Mouse (Mus musculus): ENCODE results near the gene Cyb5r3. TPM values are rescaled to one million over a fixed set of nuclear protein-coding genes. Genes with fewer than 3 reads are reported as not detected.
"Not testable (repeated sequence)": the region's sequence is repeated elsewhere in the genome, so short reads cannot be mapped to it uniquely, and the experiment has no call there.

Gene Cyb5r3
- polyA plus RNA-seq, 1 experiment from 2014 or later, result 155 TPM

DNA sequence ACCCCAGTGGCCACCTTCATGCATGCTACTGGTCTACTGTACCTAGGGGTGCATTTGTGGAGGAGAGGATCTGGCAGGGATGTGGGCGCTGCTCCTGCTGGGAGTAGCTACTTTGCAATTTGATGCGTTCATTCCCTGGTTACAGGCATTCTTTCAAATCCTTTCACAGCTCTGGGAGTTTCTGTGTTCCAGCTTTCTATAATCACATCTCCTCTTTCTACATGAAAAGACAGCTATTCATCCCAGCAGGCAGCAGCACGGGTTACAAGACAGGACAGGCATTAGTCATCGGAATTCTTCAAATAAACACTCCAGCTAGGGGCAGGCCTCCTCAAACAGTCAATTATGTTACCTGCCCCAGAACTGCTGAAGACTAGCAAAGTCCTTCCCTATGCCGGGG, 29.5 kb downstream of the Cyb5r3 start:
- H3K9ac ChIP-seq, result no peak overlapping the region
- peaks cover 24% of the 10 kb centered on the region for H3K36me3 ChIP-seq
- no peak overlapping the region for H3K27ac ChIP-seq

DNA sequence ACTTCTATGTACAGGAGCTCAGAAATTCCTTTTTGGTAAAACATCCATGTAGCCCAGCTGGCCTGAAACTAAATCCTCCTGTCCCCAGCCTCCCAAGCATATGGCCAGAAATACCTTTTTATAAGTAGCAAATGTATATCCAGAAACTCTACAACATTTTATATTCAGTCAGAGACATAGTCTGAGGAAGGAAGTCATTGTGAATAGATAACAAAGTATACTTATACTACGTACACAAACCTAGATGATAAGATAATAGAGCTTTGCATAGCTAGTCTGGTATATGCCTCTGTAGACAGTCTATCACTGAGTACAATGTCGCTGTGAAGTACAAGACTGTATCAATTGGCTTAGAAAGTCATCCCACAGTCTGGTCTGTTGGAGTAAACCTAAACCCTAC, 36.7 kb downstream of the Cyb5r3 start:
- 73% methylated on average over 2 of the region's 2 CpGs for WGBS
- no peak overlapping the region for H3K4me3 ChIP-seq
- no peak for ATAC-seq (ENCODE audit: borderline replicate concordance, extremely low read depth, low FRiP score, low TSS enrichment)
- no peak overlapping the region for H3K27ac ChIP-seq
- peaks cover 76% of the 10 kb centered on the region for H3K36me3 ChIP-seq
- H3K27me3 ChIP-seq, result no peaks in the 10 kb centered on the region
- H3K4me1 ChIP-seq, result no peaks in the 10 kb centered on the region
- H3K9ac ChIP-seq, result no peak overlapping the region
- no peaks in the 10 kb centered on the region for H3K9me3 ChIP-seq
- no peak overlapping the region for H3K4me2 ChIP-seq

More for the DNA sequence above, 29.5 kb downstream of the Cyb5r3 start:
- H3K4me1 ChIP-seq, result peaks cover 15% of the 10 kb centered on the region
- H3K4me2 ChIP-seq, result no peak overlapping the region
- no peaks in the 10 kb centered on the region for H3K27me3 ChIP-seq
- no peak overlapping the region for H3K4me3 ChIP-seq
- no peaks in the 10 kb centered on the region for H3K9me3 ChIP-seq
- WGBS, result 14% methylated on average over 5 of the region's 5 CpGs
- ATAC-seq (ENCODE audit: borderline replicate concordance, extremely low read depth, low FRiP score, low TSS enrichment), result no peak

DNA sequence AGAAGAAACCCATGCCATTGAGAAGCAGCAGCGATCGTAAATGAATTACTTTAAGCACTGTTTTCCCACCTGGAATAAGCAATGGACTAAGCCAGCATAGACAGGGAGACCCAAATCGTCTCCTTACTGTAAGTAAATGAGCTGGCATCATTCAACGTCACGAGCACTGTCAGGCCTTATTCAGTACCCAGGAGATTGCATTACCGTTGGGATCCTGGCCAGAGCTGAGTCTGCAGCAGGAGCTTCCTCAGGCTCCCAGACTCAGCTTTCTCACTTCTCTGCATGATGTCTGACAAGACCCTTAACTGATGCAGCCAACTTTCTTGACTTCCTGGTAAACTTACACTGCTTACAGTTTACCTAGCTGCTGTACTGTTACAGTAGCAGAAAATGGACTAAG, 37.7 kb downstream of the Cyb5r3 start:
- peaks cover 86% of the 10 kb centered on the region for H3K36me3 ChIP-seq
- no peaks in the 10 kb centered on the region for H3K9me3 ChIP-seq
- no peak overlapping the region for H3K27ac ChIP-seq
- no peaks in the 10 kb centered on the region for H3K4me1 ChIP-seq
- ATAC-seq (ENCODE audit: borderline replicate concordance, extremely low read depth, low FRiP score, low TSS enrichment), result no peak
- 84% methylated on average over 6 of the region's 6 CpGs for WGBS
- no peak overlapping the region for H3K9ac ChIP-seq
- H3K27me3 ChIP-seq, result no peaks in the 10 kb centered on the region
- no peak overlapping the region for H3K4me3 ChIP-seq
- no peak overlapping the region for H3K4me2 ChIP-seq

DNA sequence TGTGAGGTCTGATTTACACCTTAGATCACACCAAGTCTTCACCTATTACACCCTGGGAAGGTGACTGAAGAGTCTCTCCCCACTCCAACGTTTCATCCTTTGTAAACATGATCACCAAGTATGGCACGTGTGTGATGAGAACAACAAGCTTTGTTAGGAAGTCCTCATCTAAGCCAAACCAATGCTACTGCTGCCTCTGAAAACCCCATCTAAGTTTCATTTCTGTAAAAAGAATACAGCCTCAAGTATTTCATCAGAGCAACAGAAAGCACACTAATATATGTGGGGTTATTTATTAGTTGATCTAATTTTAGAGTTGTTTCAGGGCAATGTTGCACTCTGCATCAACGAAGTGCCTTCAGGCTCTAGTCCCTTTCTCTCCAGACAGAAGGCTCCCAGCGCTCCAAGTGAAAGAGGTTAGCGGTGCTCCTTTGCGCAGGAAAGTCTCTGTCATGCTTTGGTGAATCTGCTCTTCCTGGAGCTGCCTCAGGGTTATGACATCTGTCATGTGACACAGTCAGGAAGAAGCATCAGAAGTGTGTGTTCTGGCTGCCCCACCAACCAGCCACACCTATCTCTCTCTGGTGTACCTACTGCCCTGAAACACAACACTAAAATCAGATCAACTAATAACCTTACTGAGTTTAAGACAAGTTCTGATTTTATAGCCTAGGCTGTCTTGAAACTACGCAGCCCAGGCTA, 42.7 kb downstream of the Cyb5r3 start:
- Histone ChIP-seq H3K27ac (no peak overlapping the region), H3K27me3 (no peaks in the 10 kb centered on the region)
- ATAC-seq (ENCODE audit: borderline replicate concordance, extremely low read depth, low FRiP score, low TSS enrichment), result no peak

DNA sequence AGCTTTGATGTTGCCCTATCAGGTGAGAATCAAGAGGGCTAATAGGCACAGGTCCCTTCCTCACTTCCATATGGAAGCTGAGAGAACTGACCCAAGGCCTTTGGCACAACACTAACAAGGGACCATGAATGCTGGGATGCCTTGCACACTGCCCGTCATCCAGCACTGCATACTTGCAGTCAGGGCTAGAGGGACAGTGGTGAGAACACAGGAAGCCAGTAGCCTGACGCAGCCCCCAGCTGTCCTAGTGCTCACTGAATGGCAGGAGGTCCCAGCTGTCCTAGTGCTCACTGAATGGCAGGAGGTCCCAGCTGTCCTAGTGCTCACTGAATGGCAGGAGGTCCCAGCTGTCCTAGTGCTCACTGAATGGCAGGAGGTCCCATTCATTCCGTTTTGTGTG, 45.4 kb downstream of the Cyb5r3 start:
- peaks cover 69% of the 10 kb centered on the region for H3K36me3 ChIP-seq
- H3K4me3 ChIP-seq; ATAC-seq (ENCODE audit: borderline replicate concordance, extremely low read depth, low FRiP score, low TSS enrichment); H3K4me1 ChIP-seq; H3K9me3 ChIP-seq; H3K4me2 ChIP-seq; H3K9ac ChIP-seq; H3K27me3 ChIP-seq; H3K27ac ChIP-seq: not testable (repeated sequence)
- 71% methylated on average over 3 of the region's 3 CpGs for WGBS

More for the DNA sequence above, 42.7 kb downstream of the Cyb5r3 start:
- H3K9me3 ChIP-seq, result no peaks in the 10 kb centered on the region
- no peak overlapping the region for H3K9ac ChIP-seq
- H3K4me1 ChIP-seq, result no peaks in the 10 kb centered on the region
- no peak overlapping the region for H3K4me2 ChIP-seq
- WGBS, result 89% methylated on average over 7 of the region's 7 CpGs
- no peak overlapping the region for H3K4me3 ChIP-seq
- H3K36me3 ChIP-seq, result peaks cover 96% of the 10 kb centered on the region

DNA sequence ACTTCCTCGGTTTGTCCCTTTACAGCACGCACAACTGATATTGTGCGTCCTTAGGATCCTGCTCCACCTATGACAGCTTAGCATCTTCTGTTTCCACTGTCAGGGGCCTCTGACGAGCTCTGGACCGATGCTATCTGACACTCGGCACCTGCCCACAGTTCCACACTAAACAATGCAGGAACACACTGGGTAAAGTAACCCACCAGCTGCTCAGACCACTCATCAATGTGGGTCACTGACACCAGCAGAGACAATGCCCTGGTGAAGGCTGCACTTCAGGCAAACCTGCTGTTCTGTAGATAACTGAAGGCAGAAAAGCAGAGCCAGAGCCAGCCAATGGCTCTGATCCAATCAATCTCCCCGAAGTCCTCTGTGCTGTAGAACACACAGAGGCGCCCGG, 45.8 kb downstream of the Cyb5r3 start:
- Histone ChIP-seq H3K27me3 (no peaks in the 10 kb centered on the region), H3K4me2 (no peak overlapping the region), H3K27ac (no peak overlapping the region), H3K4me3 (no peak overlapping the region), H3K4me1 (peaks cover 3% of the 10 kb centered on the region), H3K9me3 (no peaks in the 10 kb centered on the region), H3K36me3 (peaks cover 65% of the 10 kb centered on the region), H3K9ac (no peak overlapping the region)
- no peak for ATAC-seq (ENCODE audit: borderline replicate concordance, extremely low read depth, low FRiP score, low TSS enrichment)
- WGBS, result 93% methylated on average over 9 of the region's 9 CpGs

DNA sequence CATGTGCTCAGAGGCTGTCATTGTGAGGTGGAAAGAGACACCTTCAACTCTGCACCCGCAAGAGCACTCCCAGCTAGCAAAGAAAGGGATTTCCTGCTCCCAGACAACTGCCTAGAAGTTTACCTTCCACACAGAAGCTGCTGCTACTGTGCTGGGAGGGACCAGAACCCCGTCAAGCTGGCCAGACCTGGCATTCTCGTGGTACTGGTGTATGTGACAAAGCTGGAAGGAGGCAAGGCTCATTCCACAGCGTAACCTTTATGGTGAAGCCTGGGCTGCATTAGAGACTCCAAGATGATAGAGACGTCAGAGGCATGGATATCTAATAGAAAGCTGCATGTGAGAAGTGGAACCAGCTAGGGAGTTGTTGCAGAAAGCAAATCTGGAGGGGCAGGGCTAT, 47.8 kb downstream of the Cyb5r3 start:
- H3K4me2 ChIP-seq, result no peak overlapping the region
- no peak overlapping the region for H3K4me3 ChIP-seq
- peaks cover 47% of the 10 kb centered on the region for H3K36me3 ChIP-seq
- no peak for ATAC-seq (ENCODE audit: borderline replicate concordance, extremely low read depth, low FRiP score, low TSS enrichment)
- H3K4me1 ChIP-seq, result peaks cover 11% of the 10 kb centered on the region
- WGBS, result 58% methylated on average over 5 of the region's 5 CpGs
- no peaks in the 10 kb centered on the region for H3K27me3 ChIP-seq
- H3K27ac ChIP-seq, result no peak overlapping the region
- H3K9me3 ChIP-seq, result no peaks in the 10 kb centered on the region
- H3K9ac ChIP-seq, result no peak overlapping the region

DNA sequence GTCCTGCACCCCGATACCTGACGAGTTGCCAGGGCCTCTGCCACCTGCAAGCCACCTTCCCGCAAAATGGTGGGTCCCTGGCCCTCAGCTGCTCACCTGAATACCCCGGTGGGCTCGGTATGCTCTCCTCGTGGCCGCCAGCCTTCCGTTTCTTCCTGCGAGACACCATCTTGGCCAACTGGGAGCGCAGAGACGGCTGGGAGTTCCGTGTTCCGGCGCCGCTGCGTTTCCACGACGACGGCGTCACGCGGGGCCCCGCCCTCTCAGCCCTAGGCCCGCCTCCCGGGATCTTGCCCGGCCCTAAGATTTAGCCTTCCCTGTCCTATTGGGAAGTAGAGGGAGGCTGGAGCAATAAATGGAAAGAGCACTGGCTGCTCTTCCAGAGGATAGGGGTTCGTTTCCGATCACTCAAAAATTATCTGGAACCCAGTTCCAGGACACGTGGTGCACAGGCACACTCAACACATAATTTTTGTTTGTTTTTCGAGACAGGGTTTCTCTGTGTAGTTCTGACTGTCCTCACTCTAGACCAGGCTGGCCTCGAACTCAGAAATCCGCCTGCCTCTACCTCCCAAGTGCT, 49.7 kb downstream of the Cyb5r3 start, which contains the start of gene Rrp7a:
Rrp7a (minus strand) TSS at position 236 of the 580 bp plus-strand sequence.
- H3K9ac ChIP-seq, result peak within 1 kb of the TSS; percentile 79
- H3K9me3 ChIP-seq, result no peaks in the 10 kb centered on the region
- H3K4me2 ChIP-seq, result peak within 1 kb of the TSS; percentile 85
- ATAC-seq (ENCODE audit: borderline replicate concordance, extremely low read depth, low FRiP score, low TSS enrichment), result peak; percentile 93
- peaks cover 38% of the 10 kb centered on the region for H3K36me3 ChIP-seq
- WGBS, result 9% methylated on average over 32 of the region's 32 CpGs
- H3K27me3 ChIP-seq, result no peaks in the 10 kb centered on the region
- H3K4me3 ChIP-seq, result peak within 1 kb of the TSS; percentile 97
- H3K4me1 ChIP-seq, result peaks cover 11% of the 10 kb centered on the region
- H3K27ac ChIP-seq, result peak within 1 kb of the TSS; percentile 77

DNA sequence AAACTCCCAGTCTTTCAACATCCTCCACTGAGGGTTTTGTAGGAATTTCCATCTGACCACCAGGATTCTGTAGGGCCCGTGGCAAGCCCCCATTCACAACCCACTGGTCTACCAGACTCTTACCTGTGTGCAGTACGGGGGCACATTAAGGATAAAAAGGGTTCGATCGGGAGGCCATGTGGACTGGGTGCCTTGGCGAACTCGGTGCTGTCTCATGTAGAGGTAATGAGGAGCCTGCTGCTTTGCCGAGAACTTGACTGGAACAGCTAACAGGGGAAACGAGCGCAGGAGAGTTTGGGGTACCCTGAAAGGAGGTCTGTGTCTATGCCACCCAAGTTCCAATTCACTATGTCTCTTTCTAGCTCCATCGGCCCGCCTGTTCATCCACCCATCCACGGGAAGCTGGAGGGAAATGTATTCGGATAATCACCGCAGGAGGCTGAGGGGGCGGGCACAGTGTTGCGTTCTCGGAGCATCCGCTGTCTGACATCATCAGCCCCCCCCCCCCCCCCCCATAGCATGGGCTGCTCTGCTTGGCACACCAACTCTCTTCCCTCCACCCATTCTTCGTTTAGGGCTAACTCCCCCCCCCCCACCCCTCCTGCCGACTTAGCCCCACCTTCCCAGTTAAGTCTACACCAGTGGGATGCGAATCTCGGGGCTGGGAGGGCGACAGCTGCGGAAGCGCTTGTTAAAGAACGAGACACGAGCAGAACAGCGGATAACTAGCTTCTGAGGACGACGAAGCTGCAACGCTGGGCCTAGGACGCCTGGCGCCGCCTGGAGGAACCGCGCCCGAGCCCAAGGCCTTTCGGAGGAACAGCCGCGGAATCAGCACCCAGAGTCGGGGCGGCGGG, 50.5 kb downstream of the Cyb5r3 start:
- no peaks in the 10 kb centered on the region for H3K27me3 ChIP-seq
- peaks cover 11% of the 10 kb centered on the region for H3K4me1 ChIP-seq
- peaks cover 38% of the 10 kb centered on the region for H3K36me3 ChIP-seq
- peak overlapping the region; percentile 85 for H3K4me2 ChIP-seq
- peak; percentile 69 for ATAC-seq (ENCODE audit: borderline replicate concordance, extremely low read depth, low FRiP score, low TSS enrichment)
- peak overlapping the region; percentile 79 for H3K9ac ChIP-seq
- peak overlapping the region; percentile 77 for H3K27ac ChIP-seq
- peak overlapping the region; percentile 97 for H3K4me3 ChIP-seq
- WGBS, result 3% methylated on average over 42 of the region's 43 CpGs
- no peaks in the 10 kb centered on the region for H3K9me3 ChIP-seq

DNA sequence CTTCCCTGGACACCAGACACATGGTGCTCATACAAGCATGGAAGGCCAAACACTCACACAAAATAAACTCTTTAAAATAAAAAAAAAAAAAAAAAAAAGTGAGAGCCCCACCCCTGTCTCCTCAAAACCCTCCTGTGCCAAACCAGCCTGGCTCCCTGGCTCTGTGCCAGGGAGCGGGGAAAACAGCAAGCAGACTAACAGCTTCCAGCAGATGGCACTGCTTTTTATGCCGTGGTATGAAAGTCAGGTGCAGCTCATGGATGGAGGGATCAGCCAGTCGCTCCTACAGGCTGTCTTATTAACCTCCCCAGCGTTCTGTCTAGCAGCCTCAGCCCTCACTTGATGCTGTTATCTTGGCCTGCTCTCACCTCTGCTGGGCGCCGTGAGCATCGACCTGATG, 54.0 kb downstream of the Cyb5r3 start:
- no peak overlapping the region for H3K4me2 ChIP-seq
- no peak overlapping the region for H3K27ac ChIP-seq
- 57% methylated on average over 7 of the region's 7 CpGs for WGBS
- no peak overlapping the region for H3K4me3 ChIP-seq
- ATAC-seq (ENCODE audit: borderline replicate concordance, extremely low read depth, low FRiP score, low TSS enrichment), result no peak
- no peaks in the 10 kb centered on the region for H3K27me3 ChIP-seq
- H3K9ac ChIP-seq, result no peak overlapping the region
- H3K36me3 ChIP-seq, result peaks cover 42% of the 10 kb centered on the region
- peaks cover 11% of the 10 kb centered on the region for H3K4me1 ChIP-seq
- no peaks in the 10 kb centered on the region for H3K9me3 ChIP-seq

DNA sequence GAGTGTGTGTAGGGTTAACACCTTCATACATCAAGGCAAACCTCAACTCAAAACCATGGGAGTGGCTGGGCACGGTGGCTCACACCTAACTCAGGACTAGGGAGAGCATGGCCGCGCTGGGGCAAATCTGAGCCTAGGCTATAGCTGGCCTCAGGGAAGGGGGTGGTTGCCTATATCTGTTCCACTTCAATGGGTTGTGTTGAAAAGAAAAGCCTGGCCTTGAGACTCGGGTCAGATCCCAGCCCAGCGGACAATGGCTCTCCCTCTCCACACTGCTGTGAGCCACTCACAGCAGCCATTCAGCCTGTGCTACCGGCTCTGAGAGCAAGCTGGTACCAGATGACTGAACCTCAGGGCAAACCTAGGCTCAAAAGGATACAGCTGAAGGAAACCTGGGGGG, 57.3 kb downstream of the Cyb5r3 start:
- H3K36me3 ChIP-seq, result peaks cover 42% of the 10 kb centered on the region
- H3K27me3 ChIP-seq, result no peaks in the 10 kb centered on the region
- no peak overlapping the region for H3K9ac ChIP-seq
- 79% methylated on average over 6 of the region's 6 CpGs for WGBS
- ATAC-seq (ENCODE audit: borderline replicate concordance, extremely low read depth, low FRiP score, low TSS enrichment), result no peak
- H3K4me3 ChIP-seq, result no peak overlapping the region
- H3K9me3 ChIP-seq, result no peaks in the 10 kb centered on the region
- no peak overlapping the region for H3K4me2 ChIP-seq
- no peak overlapping the region for H3K27ac ChIP-seq
- 0 out of 2 replicates have a peak, but pooled peaks cover 2% of the 10 kb centered on the region for H3K4me1 ChIP-seq

DNA sequence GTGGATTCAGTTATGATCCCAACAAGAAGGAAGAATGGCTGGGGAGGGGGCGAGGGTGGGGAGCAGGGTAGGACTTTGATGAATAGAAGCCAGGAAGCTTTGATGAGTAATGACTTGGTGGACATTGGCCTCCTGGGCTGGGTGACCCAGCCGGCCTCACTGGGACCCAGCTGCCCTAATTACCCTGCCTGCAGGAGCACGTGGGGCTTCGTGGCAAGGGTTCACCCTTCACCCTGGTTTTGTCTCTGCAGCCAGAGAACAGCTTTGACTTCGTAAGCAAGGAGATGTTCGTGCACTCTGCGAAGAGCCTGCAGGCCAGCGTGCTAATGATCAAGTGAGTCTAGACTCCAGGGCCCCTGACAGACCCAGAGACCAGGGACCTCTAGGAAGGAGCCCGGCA, 58.3 kb downstream of the Cyb5r3 start:
- H3K27ac ChIP-seq, result no peak overlapping the region
- ATAC-seq (ENCODE audit: borderline replicate concordance, extremely low read depth, low FRiP score, low TSS enrichment), result no peak
- no peaks in the 10 kb centered on the region for H3K27me3 ChIP-seq
- 75% methylated on average over 9 of the region's 9 CpGs for WGBS
- no peak overlapping the region for H3K9ac ChIP-seq
- H3K4me3 ChIP-seq, result no peak overlapping the region
- 0 out of 2 replicates have a peak, but pooled peaks cover 2% of the 10 kb centered on the region for H3K4me1 ChIP-seq
- H3K36me3 ChIP-seq, result peaks cover 36% of the 10 kb centered on the region
- H3K9me3 ChIP-seq, result no peaks in the 10 kb centered on the region
- H3K4me2 ChIP-seq, result no peak overlapping the region

Measured in lung, embryonic 15.5 days (tissue).